ENCODE assay signal across 10 mouse cellular contexts in the genomic region with DNA sequence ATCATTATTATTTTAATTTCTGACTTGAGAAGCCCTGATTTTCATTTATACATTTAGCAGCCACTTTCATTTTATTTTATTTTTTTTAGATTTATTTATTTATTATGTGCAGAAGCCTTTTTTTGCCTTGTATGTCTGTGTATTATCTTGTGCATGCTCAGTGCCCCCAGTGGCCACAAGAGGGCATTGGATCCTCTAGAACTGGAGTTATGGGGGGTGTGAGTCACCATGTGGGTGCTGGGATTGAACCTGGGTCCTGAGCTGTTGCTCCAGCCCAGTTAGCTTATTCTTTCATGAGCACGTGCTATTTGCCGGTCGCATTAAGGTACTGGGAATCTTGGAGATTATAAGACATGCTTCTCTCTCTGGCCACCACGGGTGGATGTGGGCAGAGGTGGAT.
DNase-seq lines count a peak whose midpoint lies in the region; ATAC-seq and TF ChIP-seq lines count a peak whose summit lies in the region.
"Had no signal": no experiment of that assay in that cellular context is flagged by ENCODE, and none has a peak within 500 bp of the region (broad histone marks: within the 10 kb centered on the region; RNA-seq: fewer than 3 reads in every experiment).

No protein-coding gene starts in this region.

- no peak overlapping the region; the same call in 1 of the 2 replicates for H3K4me2 ChIP-seq in embryonic facial prominence, embryonic 13.5 days
- H3K4me2 ChIP-seq: liver, embryonic 13.5 days had no signal

- H3K27me3 ChIP-seq in testis, adult 2 months (ENCODE audit: control insufficient read depth, insufficient read depth, low read length) = no peaks in the 10 kb centered on the region; the same call in 1 of the 2 replicates
- H3K27me3 ChIP-seq in embryonic facial prominence, embryonic 13.5 days = no peaks in the 10 kb centered on the region

- TF ChIP-seq POLR2A in testis, adult 2 months (IDR thresholded peaks at IDR 0.05; ENCODE audit: control insufficient read depth, low read depth, low read length) = no peak

- 0 out of 2 replicates have a peak, but pooled peaks have one; percentile 16 for TF ChIP-seq CTCF in testis, adult 2 months (IDR thresholded peaks at IDR 0.05; ENCODE audit: control insufficient read depth, insufficient read depth, insufficient replicate concordance, low read depth, low read length)

- H3K36me3 ChIP-seq in testis, adult 2 months (ENCODE audit: control insufficient read depth, insufficient read depth, low read length) = no peaks in the 10 kb centered on the region
- H3K36me3 ChIP-seq in embryonic facial prominence, embryonic 13.5 days = peaks cover 16% of the 10 kb centered on the region
- H3K36me3 ChIP-seq: liver, embryonic 13.5 days had no signal

- no peaks in the 10 kb centered on the region for H3K9me3 ChIP-seq in embryonic facial prominence, embryonic 13.5 days
- H3K9me3 ChIP-seq: liver, embryonic 13.5 days had no signal

- peaks cover 10% of the 10 kb centered on the region for H3K4me1 ChIP-seq in testis, adult 2 months (ENCODE audit: control insufficient read depth, insufficient read depth, low read length)
- peaks cover 81% of the 10 kb centered on the region for H3K4me1 ChIP-seq in embryonic facial prominence, embryonic 13.5 days

- H3K4me3 ChIP-seq in testis, adult 2 months (ENCODE audit: control insufficient read depth, low read depth, low read length) = no peak overlapping the region
- no peak overlapping the region for H3K4me3 ChIP-seq in embryonic facial prominence, embryonic 13.5 days
- H3K4me3 ChIP-seq: liver, embryonic 13.5 days had no signal

- peak; percentile 37 for DNase-seq in heart, postnatal 4 days
- DNase-seq in heart, adult 9 months (ENCODE audit: low spot score in 2 of 2) = no peak
- DNase-seq in testis, postnatal 14 days (ENCODE audit: low spot score) = no peak
- DNase-seq in spleen, adult 18-20 months = no peak
- DNase-seq in spleen, postnatal 4 days (ENCODE audit: low spot score in 2 of 2) = no peak
- DNase-seq: liver, embryonic 13.5 days had no signal

- no peak for ATAC-seq in embryonic facial prominence, embryonic 13.5 days (ENCODE audit: insufficient number of reproducible peaks, insufficient read depth, low FRiP score, low TSS enrichment, low read depth)
- ATAC-seq in erythroblast, adult 5-6 weeks (replicated peaks; ENCODE audit: low FRiP score, poor library complexity, severe bottlenecking) = no peak
- ATAC-seq: hindbrain, embryonic 16.5 days had no signal

- no peak overlapping the region for H3K27ac ChIP-seq in testis, adult 2 months (ENCODE audit: control insufficient read depth, insufficient read depth, low read depth, low read length)
- peak overlapping the region; percentile 16; the same call in 1 of the 2 replicates for H3K27ac ChIP-seq in embryonic facial prominence, embryonic 13.5 days
- H3K27ac ChIP-seq: liver, embryonic 13.5 days had no signal

- H3K9ac ChIP-seq in embryonic facial prominence, embryonic 13.5 days = 0 out of 2 replicates have a peak overlapping the region, but pooled peaks have one; percentile 27
- H3K9ac ChIP-seq: liver, embryonic 13.5 days had no signal

- 91% methylated on average over 4 of the region's 4 CpGs for WGBS in embryonic facial prominence, embryonic 13.5 days
